Mouse (Mus musculus) myocyte (in vitro differentiated cells): ENCODE measurements around the gene Bdkrb2. TPM values are rescaled to one million over a fixed set of nuclear protein-coding genes. Genes with fewer than 3 reads are reported as not detected.

Source experiments
- H3K27me3 ChIP-seq: one replicate; pipeline ENCODE4 v1.6.1; 2011; ENCODE audit not compliant: control insufficient read depth, insufficient read depth, insufficient read length
- H3K36me3 ChIP-seq: one replicate; pipeline ENCODE4 v1.6.1; 2011; ENCODE audit not compliant: control insufficient read depth, insufficient read depth
- H3K4me2 ChIP-seq: one replicate; pipeline ENCODE4 v1.6.1; 2011; ENCODE audit warnings: low read depth, control low read depth
- H3K4me3 ChIP-seq: one replicate; pipeline ENCODE4 v1.5.1; 2011; ENCODE audit warnings: mild to moderate bottlenecking, control low read depth, moderate library complexity
- H3K79me2 ChIP-seq: one replicate; pipeline ENCODE4 v1.6.1; 2011; ENCODE audit not compliant: control insufficient read depth, insufficient read depth
- H3ac ChIP-seq: one replicate; pipeline ENCODE4 v1.6.1; 2011; ENCODE audit not compliant: control insufficient read depth, insufficient read length
- CEBPB ChIP-seq: IDR thresholded peaks from 2 replicates; pipeline ENCODE4 v1.6.1; 2011; ENCODE audit warnings: mild to moderate bottlenecking, moderate library complexity; ENCODE audit not compliant: poor library complexity, insufficient read depth, severe bottlenecking
- E2F4 ChIP-seq: IDR thresholded peaks from one replicate; pipeline ENCODE4 v1.6.1; 2011; ENCODE audit warnings: mild to moderate bottlenecking, control low read depth, moderate library complexity; ENCODE audit not compliant: insufficient read depth
- MAX ChIP-seq: IDR thresholded peaks from one replicate; pipeline ENCODE4 v1.6.1; 2011; ENCODE audit warnings: low read depth, mild to moderate bottlenecking, control low read depth
- MYOD1 ChIP-seq, 3 experiments: IDR thresholded peaks; one replicate each; pipeline ENCODE4 v1.6.1; 2011; ENCODE audit warnings: control low read depth in 2 of 3, low read depth in 2 of 3, mild to moderate bottlenecking in 2 of 3, moderate library complexity in 1 of 3; ENCODE audit not compliant: insufficient read length in 2 of 3, control insufficient read depth in 1 of 3
- MYOG ChIP-seq, 3 experiments: IDR thresholded peaks; one replicate each; pipeline ENCODE4 v1.6.1; 2011; ENCODE audit warnings: control low read depth in 2 of 3, low read depth in 2 of 3, mild to moderate bottlenecking in 2 of 3; ENCODE audit not compliant: insufficient read length in 2 of 3, control insufficient read depth in 1 of 3, insufficient read depth in 1 of 3
- POLR2A ChIP-seq: IDR thresholded peaks from one replicate; pipeline ENCODE4 v1.6.1; 2011; ENCODE audit warnings: low read depth, mild to moderate bottlenecking, control low read depth, moderate library complexity; ENCODE audit not compliant: insufficient read length
- POLR2AphosphoS2 ChIP-seq: IDR thresholded peaks from one replicate; pipeline ENCODE4 v1.6.1; 2011; ENCODE audit warnings: low read depth, control low read depth; ENCODE audit not compliant: insufficient read length
- REST ChIP-seq: IDR thresholded peaks from one replicate; pipeline ENCODE4 v1.6.1; 2011; ENCODE audit warnings: mild to moderate bottlenecking, control low read depth, moderate library complexity; ENCODE audit not compliant: insufficient read depth, insufficient read length
- SRF ChIP-seq: IDR thresholded peaks from one replicate; pipeline ENCODE4 v1.6.1; 2011; ENCODE audit warnings: low read depth; ENCODE audit not compliant: control insufficient read depth, insufficient read length
- TCF12 ChIP-seq: IDR thresholded peaks from one replicate; pipeline ENCODE4 v1.6.1; 2011; ENCODE audit warnings: mild to moderate bottlenecking, control low read depth; ENCODE audit not compliant: poor library complexity, insufficient read depth, severe bottlenecking
- TCF3 ChIP-seq: IDR thresholded peaks from one replicate; pipeline ENCODE4 v1.6.1; 2011; ENCODE audit warnings: low read depth, control low read depth; ENCODE audit not compliant: insufficient read length
- USF1 ChIP-seq: IDR thresholded peaks from one replicate; pipeline ENCODE4 v1.6.1; 2011; ENCODE audit warnings: low read depth, mild to moderate bottlenecking, control low read depth, moderate library complexity
- polyA plus RNA-seq: library from polyadenylated mRNA; unstranded; fragments of >200 nt; fragmentation: generic; extraction: Trizol; gene quantifications from one replicate; pipeline ENCODE4 v1.2.1, GENCODE M21; 2012; ENCODE audit warnings: missing spikeins

Bdkrb2 gene
- polyA plus RNA-seq, 1 experiment: 2.2 TPM

DNA sequence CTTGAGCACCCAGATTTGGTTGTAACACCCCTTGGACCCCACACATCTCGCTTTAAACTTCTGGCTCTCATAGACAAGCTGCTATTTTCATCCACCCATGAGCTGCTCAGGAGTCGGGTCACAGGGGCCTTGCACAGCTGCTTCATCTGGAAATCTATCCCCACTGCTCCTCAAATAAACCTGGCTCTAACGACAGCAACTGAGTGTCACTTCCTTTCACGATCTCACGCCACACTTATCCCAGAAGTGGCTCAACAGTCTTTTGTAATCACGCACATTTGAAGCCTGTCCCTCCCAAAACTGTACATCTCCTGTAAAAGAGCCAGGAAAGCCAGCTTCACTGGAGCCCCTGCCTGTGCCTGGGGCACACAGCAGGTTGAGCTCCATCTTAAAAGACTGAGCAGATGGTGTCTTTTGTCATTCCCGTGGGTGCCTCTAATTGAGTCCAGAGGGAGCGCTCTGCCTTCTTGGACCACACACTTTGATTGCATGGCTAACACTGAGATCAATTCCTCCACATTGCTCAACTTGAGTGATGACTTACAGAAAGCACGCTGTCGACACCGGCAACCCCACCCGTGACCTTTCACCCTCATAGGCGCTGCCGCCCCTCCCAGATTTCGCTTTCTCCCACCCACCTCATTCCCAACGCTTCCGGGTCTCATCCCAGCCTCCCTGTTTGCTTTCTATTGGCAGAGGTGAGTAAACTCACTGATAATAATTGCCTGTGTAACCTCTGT is 17.2 kb upstream of the Bdkrb2 start:
- Histone ChIP-seq H3ac (no peak overlapping the region), H3K79me2 (no peaks in the 10 kb centered on the region), H3K4me3 (no peak overlapping the region), H3K27me3 (no peaks in the 10 kb centered on the region), H3K36me3 (no peaks in the 10 kb centered on the region), H3K4me2 (peak overlapping the region; percentile 57)
- TF ChIP-seq REST (no peak), CEBPB (0 out of 2 replicates have a peak, but pooled peaks have one; percentile 36), MYOD1 (IDR thresholded peaks at IDR 0.05; ENCODE audit: control insufficient read depth in 1 of 3, insufficient read length in 2 of 3, low read depth in 2 of 3) (peak in 1 of 3 experiments; percentile 17)

DNA sequence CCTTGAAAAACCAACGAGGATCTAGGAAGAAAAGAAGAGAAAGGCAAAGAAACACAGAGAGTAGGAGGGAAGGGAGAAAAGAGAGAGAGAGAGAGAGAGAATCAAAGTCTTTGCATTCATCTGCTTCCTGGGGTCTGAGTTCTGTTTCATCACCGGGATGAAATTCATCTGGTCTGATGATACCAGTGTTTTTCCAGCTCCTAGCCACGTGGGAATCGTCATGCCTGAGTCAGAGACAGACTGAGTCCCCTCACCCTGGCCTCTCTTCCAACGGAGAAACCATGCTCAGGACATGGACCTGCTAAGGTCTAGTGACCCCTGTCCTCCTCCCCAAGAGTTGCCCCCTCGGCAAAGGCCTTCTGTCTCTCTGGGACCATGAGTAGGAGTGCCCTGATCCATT is 16.5 kb upstream of the Bdkrb2 start:
- Histone ChIP-seq H3K79me2 (no peaks in the 10 kb centered on the region), H3K36me3 (no peaks in the 10 kb centered on the region), H3ac (no peak overlapping the region), H3K4me2 (peak overlapping the region; percentile 57), H3K4me3 (no peak overlapping the region), H3K27me3 (no peaks in the 10 kb centered on the region)
- no peak for TF ChIP-seq REST
- TF ChIP-seq TCF3: no peak
- peak; percentile 26 for TF ChIP-seq USF1
- no peak for TF ChIP-seq POLR2AphosphoS2

DNA sequence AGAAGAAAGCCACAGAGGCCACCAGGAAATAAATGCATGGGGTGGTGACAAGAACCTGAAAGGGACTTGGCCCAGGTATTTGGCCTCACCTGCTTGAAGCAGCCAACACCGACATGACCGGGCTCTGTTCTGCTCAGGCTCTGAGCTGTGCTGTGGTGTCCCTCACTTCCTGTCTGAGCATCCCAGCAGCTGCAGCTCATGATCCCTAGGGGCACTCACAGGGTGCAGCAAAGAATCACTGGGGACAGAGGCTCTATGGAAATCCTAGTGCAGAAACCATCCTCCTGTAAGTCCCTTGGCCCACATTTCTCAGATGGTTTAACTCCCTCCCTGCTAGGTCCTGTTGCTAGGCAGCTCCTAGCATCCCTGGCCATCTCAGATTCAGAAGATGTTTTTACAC is 15.9 kb upstream of the Bdkrb2 start:
- H3K79me2 ChIP-seq: no peaks in the 10 kb centered on the region
- H3K27me3 ChIP-seq: no peaks in the 10 kb centered on the region
- no peak overlapping the region for H3ac ChIP-seq
- TF ChIP-seq MYOG (IDR thresholded peaks at IDR 0.05; ENCODE audit: control insufficient read depth in 1 of 3, insufficient read depth in 1 of 3, insufficient read length in 2 of 3, low read depth in 2 of 3) (no peak), TCF12 (no peak)
- no peak overlapping the region for H3K4me3 ChIP-seq
- H3K36me3 ChIP-seq: no peaks in the 10 kb centered on the region
- H3K4me2 ChIP-seq: peak overlapping the region; percentile 57

DNA sequence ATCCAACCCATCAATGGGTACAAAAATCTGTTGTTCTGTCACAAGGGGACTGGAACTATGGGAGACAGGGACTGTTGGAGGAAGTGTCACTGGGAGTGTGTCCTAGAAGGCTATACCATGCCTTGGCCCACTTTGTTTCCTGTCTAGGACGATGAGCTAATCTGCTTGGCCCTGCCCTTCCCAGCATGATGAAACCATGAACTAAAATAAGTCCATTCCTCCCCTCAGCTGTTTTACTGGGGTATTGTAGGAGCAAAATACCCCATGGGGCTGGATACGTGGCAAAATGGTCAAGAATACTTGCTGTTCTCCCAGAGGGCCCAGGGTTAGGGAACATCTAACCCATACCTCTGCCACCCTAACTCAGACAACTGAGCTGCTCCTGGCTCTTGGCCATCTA is 15.0 kb upstream of the Bdkrb2 start:
- TF ChIP-seq MYOG (IDR thresholded peaks at IDR 0.05; ENCODE audit: control insufficient read depth in 1 of 3, insufficient read depth in 1 of 3, insufficient read length in 2 of 3, low read depth in 2 of 3) (peak in 1 of 3 experiments; percentile 52), TCF12 (no peak), MYOD1 (IDR thresholded peaks at IDR 0.05; ENCODE audit: control insufficient read depth in 1 of 3, insufficient read length in 2 of 3, low read depth in 2 of 3) (peak in 1 of 3 experiments; percentile 10), REST (no peak), POLR2AphosphoS2 (no peak), USF1 (no peak), E2F4 (no peak), MAX (no peak), CEBPB (peak; percentile 46; the same call in 1 of the 2 replicates), POLR2A (no peak), TCF3 (no peak), SRF (no peak)
- H3K27me3 ChIP-seq: no peaks in the 10 kb centered on the region

DNA sequence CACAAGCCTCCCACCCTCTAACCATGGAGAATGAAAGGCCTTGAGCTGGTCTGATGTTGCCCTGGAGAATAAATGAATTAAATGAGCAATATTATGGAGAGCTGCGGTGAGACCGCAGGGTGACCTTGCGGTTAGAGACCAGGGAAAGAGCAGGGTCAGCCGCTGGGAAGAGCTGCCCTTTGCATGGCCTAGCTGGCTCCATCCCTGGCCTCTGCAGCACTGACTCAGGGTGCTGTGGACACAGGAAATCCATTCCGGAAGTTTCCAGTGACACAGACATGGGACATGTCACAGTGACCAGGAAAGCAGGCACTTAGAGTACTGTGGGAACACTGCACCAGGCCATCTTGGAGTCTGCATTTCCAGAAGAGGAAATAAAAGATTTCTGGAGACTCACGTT is 14.1 kb upstream of the Bdkrb2 start:
- no peaks in the 10 kb centered on the region for H3K36me3 ChIP-seq
- H3K4me2 ChIP-seq: no peak overlapping the region
- TF ChIP-seq TCF3 (no peak), MYOG (IDR thresholded peaks at IDR 0.05; ENCODE audit: control insufficient read depth in 1 of 3, insufficient read depth in 1 of 3, insufficient read length in 2 of 3, low read depth in 2 of 3) (no peak), TCF12 (no peak), USF1 (no peak), POLR2A (no peak), MAX (no peak), E2F4 (no peak), SRF (no peak), MYOD1 (IDR thresholded peaks at IDR 0.05; ENCODE audit: control insufficient read depth in 1 of 3, insufficient read length in 2 of 3, low read depth in 2 of 3) (no peak), REST (no peak)
- H3K79me2 ChIP-seq: no peaks in the 10 kb centered on the region
- H3K4me3 ChIP-seq: no peak overlapping the region
- H3K27me3 ChIP-seq: no peaks in the 10 kb centered on the region
- H3ac ChIP-seq: no peak overlapping the region

More for the DNA sequence above, 15.0 kb upstream of the Bdkrb2 start:
- Histone ChIP-seq H3K4me2 (peak overlapping the region; percentile 7), H3K79me2 (no peaks in the 10 kb centered on the region), H3K4me3 (no peak overlapping the region), H3K36me3 (no peaks in the 10 kb centered on the region), H3ac (no peak overlapping the region)
